Mouse (Mus musculus): ENCODE results near the gene Sec61a1. TPM values are rescaled to one million over a fixed set of nuclear protein-coding genes. Genes with fewer than 3 reads are reported as not detected.

The Sec61a1 gene
- polyA plus RNA-seq (2012; rRNA removed): 380 and 487 TPM in 2 replicates

DNA sequence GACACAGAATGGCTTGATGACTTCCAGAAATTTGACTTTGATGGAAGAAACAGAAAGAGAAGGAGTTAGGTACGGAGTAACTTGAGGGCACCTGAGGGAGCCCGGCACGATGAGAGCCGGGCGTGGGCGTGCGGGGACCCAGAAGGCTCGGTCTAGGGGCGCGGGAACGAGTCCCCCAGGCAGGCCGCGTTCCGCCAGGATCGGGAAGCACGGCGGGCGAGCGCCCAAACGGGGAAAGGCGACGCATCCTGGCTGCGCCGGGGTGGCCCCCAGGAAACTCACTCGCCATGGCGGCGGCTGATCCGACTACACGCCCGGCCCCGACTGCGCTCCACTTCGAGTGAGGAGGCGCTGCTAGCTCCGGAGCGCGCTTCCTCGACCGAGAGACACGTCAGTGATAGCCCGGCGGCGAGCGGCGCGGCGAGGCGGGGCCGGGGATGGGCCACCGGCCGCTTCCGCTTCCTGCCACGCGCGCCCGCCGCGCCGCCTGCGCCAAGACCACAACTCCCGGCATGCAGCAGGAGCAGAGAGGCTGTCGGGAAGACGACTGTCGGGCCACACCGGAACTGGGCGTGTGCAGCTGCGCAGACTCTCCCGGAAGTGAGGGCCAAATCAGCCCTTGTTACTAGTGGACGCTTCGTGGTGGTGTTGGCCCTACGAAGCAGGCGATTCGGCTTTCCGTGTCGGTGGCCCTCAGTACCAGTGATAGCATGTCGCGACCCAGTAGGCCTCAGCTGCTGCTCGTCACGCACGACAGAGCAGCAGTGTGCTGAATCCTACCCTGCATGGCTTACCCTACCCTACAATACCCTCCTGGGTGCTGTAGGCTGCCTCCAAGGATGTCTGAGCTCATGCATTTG lies at the start of gene Sec61a1:
Gene Sec61a1, minus strand, starts transcription at position 502 of the 860 bp plus-strand sequence.

DNA sequence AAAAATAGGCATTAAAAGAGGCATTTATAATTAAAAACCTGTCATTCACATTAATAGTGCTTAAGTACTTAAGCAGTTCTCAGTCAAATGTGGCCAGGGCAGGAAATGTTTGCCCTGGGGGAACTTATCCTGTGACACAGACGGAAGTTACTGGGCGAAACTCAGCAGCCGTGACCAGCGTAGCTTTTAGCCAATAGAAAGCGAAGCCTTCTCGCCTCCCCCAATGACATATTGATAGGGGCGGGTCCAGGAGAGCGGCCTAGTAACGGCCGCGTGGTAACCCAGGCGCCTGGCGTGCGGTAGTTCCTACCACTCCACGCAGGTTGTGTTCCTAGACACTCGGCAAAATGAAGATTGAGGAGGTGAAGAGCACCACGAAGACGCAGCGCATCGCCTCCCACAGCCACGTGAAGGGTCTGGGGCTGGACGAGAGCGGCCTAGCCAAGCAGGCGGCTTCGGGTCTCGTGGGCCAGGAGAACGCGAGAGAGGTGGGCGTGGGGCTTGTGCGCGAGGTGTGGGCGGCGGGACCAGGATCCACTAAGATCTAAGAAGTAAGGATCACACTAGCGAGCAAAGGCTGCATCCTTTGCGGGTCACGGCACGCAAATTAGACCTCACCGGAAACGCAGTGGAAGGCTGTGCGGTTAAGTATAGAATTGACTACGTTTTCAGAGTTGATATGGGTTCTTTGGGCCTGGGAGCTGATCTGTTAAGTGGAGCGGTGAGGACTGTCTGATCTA lies 53.4 kb downstream of the Sec61a1 start, which contains the start of gene Ruvbl1:
Gene Ruvbl1, plus strand, starts transcription at position 229 of the 740 bp plus-strand sequence.

Other genes starting within 250 kb of the Sec61a1 start
- gene Eefsec, start 72.4 kb downstream of the Sec61a1 start, polyA plus RNA-seq (2012; rRNA removed): 40.5 and 50.5 TPM in 2 replicates
- 47.8 and 55.1 TPM in 2 replicates for gene Ruvbl1, start 53.5 kb downstream of the Sec61a1 start, polyA plus RNA-seq (2012; rRNA removed)
- 0.06 and 0.07 TPM in 2 replicates for gene Kbtbd12, start 119.0 kb upstream of the Sec61a1 start, polyA plus RNA-seq (2012; rRNA removed)
- 123 and 129 TPM in 2 replicates for gene Mgll, start 205.5 kb upstream of the Sec61a1 start, polyA plus RNA-seq (2012; rRNA removed)